Mouse (Mus musculus): ENCODE data around the gene Tmem184b. TPM values are rescaled to one million over a fixed set of nuclear protein-coding genes. Genes with fewer than 3 reads are reported as not detected.

Tmem184b gene
- polyA plus RNA-seq, 1 experiment from 2014 or later = 34.1 TPM

DNA sequence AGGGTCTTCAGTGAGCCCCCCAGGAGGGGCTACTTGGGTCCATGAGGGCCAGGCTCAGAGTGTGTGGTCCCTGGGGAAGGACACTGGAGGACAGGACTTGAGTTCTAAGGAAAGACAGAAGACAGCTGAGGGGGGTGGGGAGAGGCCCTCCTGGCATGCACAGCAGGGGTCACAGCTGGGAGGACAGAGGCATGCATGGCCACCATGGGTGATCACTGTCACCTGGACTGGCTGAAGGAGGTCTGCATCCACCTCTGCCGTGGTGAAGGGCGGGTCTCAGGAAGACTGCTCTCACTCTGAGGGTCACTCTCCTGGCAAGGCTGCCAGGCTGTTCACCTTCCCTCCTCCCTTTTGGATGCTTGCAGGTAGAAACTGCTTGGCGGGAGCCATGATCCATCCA lies 79.0 kb downstream of the Tmem184b start:
- H3K27ac ChIP-seq (ENCODE audit: low read depth, low read length) = no peak overlapping the region; the same call in 1 of the 2 replicates
- H3K9me3 ChIP-seq (ENCODE audit: control insufficient read depth) = no peaks in the 10 kb centered on the region
- no peak overlapping the region for H3K4me2 ChIP-seq (replicated peaks; ENCODE audit: low read depth)
- no peak overlapping the region for H3K9ac ChIP-seq (ENCODE audit: low read depth, low read length)
- H3K36me3 ChIP-seq (ENCODE audit: control insufficient read depth, insufficient read depth) = no peaks in the 10 kb centered on the region; the same call in 1 of the 2 replicates
- no peak for ATAC-seq
- TF ChIP-seq CTCF (IDR thresholded peaks at IDR 0.05; ENCODE audit: low read depth) = no peak
- peaks cover 28% of the 10 kb centered on the region for H3K4me1 ChIP-seq (replicated peaks; ENCODE audit: control insufficient read depth, insufficient read depth, low read length)
- H3K4me3 ChIP-seq (ENCODE audit: low read depth, low read length) = no peak overlapping the region
- 76% methylated on average over 3 of the region's 3 CpGs for WGBS
- no peaks in the 10 kb centered on the region for H3K27me3 ChIP-seq (replicated peaks; ENCODE audit: control insufficient read depth, insufficient read depth, low read length)

DNA sequence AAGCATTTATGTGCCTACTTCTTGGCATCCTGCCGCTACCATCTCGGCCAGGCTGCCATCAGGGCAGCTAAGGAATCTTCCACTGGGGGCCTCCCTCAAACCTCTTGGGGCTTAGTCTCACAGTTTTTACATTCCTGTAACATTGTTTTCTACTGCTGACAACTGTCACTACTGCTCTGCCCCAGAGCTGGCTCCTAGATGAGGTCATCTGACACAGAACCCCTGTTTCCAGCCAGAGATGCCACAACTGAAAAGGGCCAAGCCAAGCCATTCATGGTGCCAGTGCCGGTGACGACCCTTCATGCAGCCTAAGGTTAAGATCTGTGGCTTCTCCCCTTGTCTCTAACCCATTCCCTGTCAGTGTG lies 79.6 kb downstream of the Tmem184b start:
- Histone ChIP-seq H3K9me3 (ENCODE audit: control insufficient read depth) (no peaks in the 10 kb centered on the region), H3K27ac (ENCODE audit: low read depth, low read length) (peak overlapping the region; percentile 69), H3K9ac (ENCODE audit: low read depth, low read length) (no peak overlapping the region), H3K27me3 (replicated peaks; ENCODE audit: control insufficient read depth, insufficient read depth, low read length) (no peaks in the 10 kb centered on the region), H3K4me1 (replicated peaks; ENCODE audit: control insufficient read depth, insufficient read depth, low read length) (peaks cover 28% of the 10 kb centered on the region), H3K36me3 (ENCODE audit: control insufficient read depth, insufficient read depth) (no peaks in the 10 kb centered on the region; the same call in 1 of the 2 replicates), H3K4me2 (replicated peaks; ENCODE audit: low read depth) (no peak overlapping the region), H3K4me3 (ENCODE audit: low read depth, low read length) (no peak overlapping the region)
- no peak for TF ChIP-seq CTCF (IDR thresholded peaks at IDR 0.05; ENCODE audit: low read depth)
- 87% methylated on average over 4 of the region's 4 CpGs for WGBS
- no peak for ATAC-seq

DNA sequence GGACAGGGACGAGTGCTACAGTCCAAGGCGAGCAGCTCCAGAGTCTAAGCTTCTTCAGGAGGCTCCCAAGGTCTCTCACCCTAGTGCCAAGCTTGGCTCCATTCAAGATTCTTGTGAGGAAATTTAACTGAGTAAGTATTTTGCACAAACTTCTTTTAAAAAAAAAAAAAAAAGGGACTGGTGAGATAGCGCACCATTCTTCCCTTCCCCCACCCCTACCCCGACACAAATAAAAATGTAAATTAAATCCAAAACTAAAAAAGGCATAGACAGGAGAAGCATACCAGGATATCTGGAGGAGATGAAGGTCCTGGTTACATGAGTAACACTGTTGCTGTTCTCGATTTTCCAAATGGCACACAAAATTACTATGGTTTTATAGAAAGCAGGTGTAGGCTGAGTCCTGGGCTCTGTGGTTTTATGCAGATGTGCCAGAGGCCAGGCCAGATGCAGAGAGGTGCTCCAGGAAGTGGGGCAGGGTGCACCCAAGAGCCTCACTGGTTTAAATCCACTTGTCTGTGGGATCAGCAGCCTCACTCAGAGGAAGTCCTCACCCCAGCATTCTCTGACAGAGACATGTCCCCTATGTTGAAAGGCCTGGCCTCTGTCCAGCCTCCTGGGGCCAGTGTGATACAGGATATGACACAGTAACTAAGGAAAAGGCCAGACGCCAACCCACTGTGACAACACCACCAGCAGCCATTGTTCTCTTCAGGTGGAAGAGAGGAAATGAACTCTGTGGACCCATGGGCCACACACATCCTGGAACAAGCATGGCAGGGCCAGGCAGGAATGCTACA lies 80.2 kb downstream of the Tmem184b start:
- Histone ChIP-seq H3K36me3 (ENCODE audit: control insufficient read depth, insufficient read depth) (no peaks in the 10 kb centered on the region; the same call in 1 of the 2 replicates), H3K9me3 (ENCODE audit: control insufficient read depth) (no peaks in the 10 kb centered on the region), H3K4me3 (ENCODE audit: low read depth, low read length) (no peak overlapping the region), H3K4me1 (replicated peaks; ENCODE audit: control insufficient read depth, insufficient read depth, low read length) (peaks cover 28% of the 10 kb centered on the region), H3K9ac (ENCODE audit: low read depth, low read length) (no peak overlapping the region), H3K4me2 (replicated peaks; ENCODE audit: low read depth) (peak overlapping the region; percentile 9; the same call in 1 of the 2 replicates), H3K27me3 (replicated peaks; ENCODE audit: control insufficient read depth, insufficient read depth, low read length) (no peaks in the 10 kb centered on the region), H3K27ac (ENCODE audit: low read depth, low read length) (peak overlapping the region; percentile 69)
- no peak for ATAC-seq
- TF ChIP-seq CTCF (IDR thresholded peaks at IDR 0.05; ENCODE audit: low read depth) = no peak
- 42% methylated on average over 6 of the region's 6 CpGs for WGBS

DNA sequence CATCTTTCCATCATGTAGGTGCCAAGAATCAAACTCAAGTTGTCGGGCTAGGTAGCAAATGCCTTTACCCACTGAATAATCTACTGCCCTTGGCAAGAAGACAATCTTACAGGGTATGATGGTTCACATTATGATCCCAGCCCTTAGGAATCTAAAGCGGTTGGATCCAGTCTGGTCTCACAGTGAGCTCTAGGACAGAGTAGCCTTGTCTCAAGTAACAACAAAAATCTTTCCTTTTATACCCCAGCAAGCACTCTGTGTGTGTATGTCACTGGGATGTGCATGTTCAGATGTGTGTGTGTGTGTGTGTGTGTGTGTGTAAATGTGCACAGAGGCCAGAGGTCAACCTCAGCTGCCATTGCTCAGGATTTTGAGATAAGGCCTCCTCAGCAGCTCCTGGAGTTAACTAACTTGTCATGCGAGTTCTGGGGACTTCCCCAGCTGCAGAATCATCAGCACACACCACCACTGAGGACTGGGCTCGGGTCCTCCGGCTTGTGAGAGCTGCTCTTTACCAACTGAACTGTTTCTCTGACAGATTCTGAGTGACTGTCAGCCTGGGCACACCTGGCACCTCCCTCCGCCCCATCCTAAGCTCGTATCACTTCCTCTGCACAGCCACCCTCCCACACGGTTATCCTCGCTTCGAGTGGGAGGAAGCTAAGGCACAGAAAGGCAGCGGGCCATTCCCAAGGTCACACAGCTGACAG lies 80.9 kb downstream of the Tmem184b start:
- H3K36me3 ChIP-seq (ENCODE audit: control insufficient read depth, insufficient read depth) = peaks cover 5% of the 10 kb centered on the region
- peak overlapping the region; percentile 69 for H3K27ac ChIP-seq (ENCODE audit: low read depth, low read length)
- H3K27me3 ChIP-seq (replicated peaks; ENCODE audit: control insufficient read depth, insufficient read depth, low read length) = no peaks in the 10 kb centered on the region
- H3K4me3 ChIP-seq (ENCODE audit: low read depth, low read length) = no peak overlapping the region
- no peaks in the 10 kb centered on the region for H3K9me3 ChIP-seq (ENCODE audit: control insufficient read depth)
- H3K9ac ChIP-seq (ENCODE audit: low read depth, low read length) = no peak overlapping the region
- H3K4me2 ChIP-seq (replicated peaks; ENCODE audit: low read depth) = peak overlapping the region; percentile 9; the same call in 1 of the 2 replicates
- TF ChIP-seq CTCF (IDR thresholded peaks at IDR 0.05; ENCODE audit: low read depth) = no peak
- WGBS = 30% methylated on average over 11 of the region's 11 CpGs
- H3K4me1 ChIP-seq (replicated peaks; ENCODE audit: control insufficient read depth, insufficient read depth, low read length) = peaks cover 28% of the 10 kb centered on the region
- ATAC-seq = 0 out of 2 replicates have a peak, but pooled peaks have one; percentile 11

DNA sequence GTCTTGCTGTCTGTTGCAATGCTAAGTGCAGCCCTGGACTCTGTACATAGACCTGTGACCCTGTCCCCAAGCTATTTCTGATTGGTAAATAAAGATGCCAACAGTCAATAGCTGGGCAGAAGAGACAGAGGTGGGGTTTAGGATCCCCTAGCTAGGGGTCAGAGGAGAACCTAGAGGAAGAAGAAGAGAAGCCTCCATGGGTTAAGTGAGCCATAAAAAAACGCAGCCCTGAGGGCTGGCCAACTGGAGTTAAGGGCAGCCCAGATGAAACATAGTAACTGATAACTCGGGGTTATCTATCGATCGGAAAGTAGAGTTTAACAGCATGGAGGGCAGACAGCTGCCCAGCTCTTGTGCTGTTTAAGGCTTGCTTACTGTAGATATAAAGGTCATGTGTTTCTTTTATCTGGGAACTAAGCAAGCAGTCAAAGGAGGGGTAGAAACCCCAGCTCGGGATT lies 81.6 kb downstream of the Tmem184b start:
- Histone ChIP-seq H3K9ac (ENCODE audit: low read depth, low read length) (no peak overlapping the region), H3K4me3 (ENCODE audit: low read depth, low read length) (no peak overlapping the region), H3K4me2 (replicated peaks; ENCODE audit: low read depth) (0 out of 2 replicates have a peak overlapping the region, but pooled peaks have one; percentile 17), H3K36me3 (ENCODE audit: control insufficient read depth, insufficient read depth) (peaks cover 5% of the 10 kb centered on the region), H3K27ac (ENCODE audit: low read depth, low read length) (peak overlapping the region; percentile 69), H3K27me3 (replicated peaks; ENCODE audit: control insufficient read depth, insufficient read depth, low read length) (no peaks in the 10 kb centered on the region), H3K9me3 (ENCODE audit: control insufficient read depth) (no peaks in the 10 kb centered on the region), H3K4me1 (replicated peaks; ENCODE audit: control insufficient read depth, insufficient read depth, low read length) (peaks cover 28% of the 10 kb centered on the region)
- TF ChIP-seq CTCF (IDR thresholded peaks at IDR 0.05; ENCODE audit: low read depth) = no peak
- ATAC-seq = peak; percentile 53
- WGBS = 37% methylated on average over 5 of the region's 5 CpGs

DNA sequence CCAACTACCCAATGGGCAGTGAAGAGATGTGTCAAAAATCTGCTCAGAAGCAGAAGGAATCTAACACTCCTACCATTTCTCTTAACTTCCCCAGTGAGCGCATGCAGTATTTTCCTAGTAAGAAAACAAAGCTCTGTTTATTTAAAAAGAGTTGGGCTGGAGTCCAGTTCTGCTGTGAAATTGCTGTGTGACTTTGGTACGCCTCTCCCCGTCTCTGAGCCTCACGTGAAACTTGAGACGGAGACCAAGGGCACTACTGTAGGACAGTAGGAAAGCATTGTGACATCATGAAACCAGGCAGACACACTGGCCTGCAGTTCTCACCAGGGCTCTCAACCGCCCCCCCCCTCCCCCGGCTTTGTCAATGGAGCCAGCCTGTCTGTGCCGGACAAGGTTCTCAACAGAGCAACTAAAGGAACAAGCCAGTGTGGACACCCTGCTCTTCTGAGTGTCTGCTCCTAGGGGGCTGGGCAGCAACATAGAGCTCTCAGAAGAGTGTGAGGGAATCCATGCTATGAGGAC lies 89.5 kb downstream of the Tmem184b start:
- Histone ChIP-seq H3K36me3 (ENCODE audit: control insufficient read depth, insufficient read depth) (peaks cover 29% of the 10 kb centered on the region), H3K27ac (ENCODE audit: low read depth, low read length) (no peak overlapping the region), H3K9me3 (ENCODE audit: control insufficient read depth) (no peaks in the 10 kb centered on the region), H3K4me1 (replicated peaks; ENCODE audit: control insufficient read depth, insufficient read depth, low read length) (no peaks in the 10 kb centered on the region), H3K27me3 (replicated peaks; ENCODE audit: control insufficient read depth, insufficient read depth, low read length) (no peaks in the 10 kb centered on the region), H3K4me3 (ENCODE audit: low read depth, low read length) (no peak overlapping the region), H3K4me2 (replicated peaks; ENCODE audit: low read depth) (no peak overlapping the region), H3K9ac (ENCODE audit: low read depth, low read length) (no peak overlapping the region)
- 69% methylated on average over 8 of the region's 8 CpGs for WGBS
- TF ChIP-seq CTCF (IDR thresholded peaks at IDR 0.05; ENCODE audit: low read depth) = no peak
- no peak for ATAC-seq

MicroRNA genes within 50 kb of the gene (microRNA counts, 519-probe panel; counts per million panel counts)
- not detected for microRNA mmu-miR-1943

Small RNA genes within 50 kb of the gene (microRNA-seq; reads per million reads assigned to microRNA genes)
- gene Mir1943 = 3.5 reads per million, percentile 6 among the genes with 10 or more reads in this experiment

Other genes with a start within 250 kb of the Tmem184b start
- gene Sox10, start 238.3 kb downstream of the Tmem184b start, polyA plus RNA-seq (2015; fragmentation: Nextera tagmentation; extraction: Ambion mirVana) = 2.8 and 3.5 TPM in 2 replicates
- gene Pick1, start 174.4 kb downstream of the Tmem184b start, polyA plus RNA-seq (2015; fragmentation: Nextera tagmentation; extraction: Ambion mirVana) = 21.9 and 24.6 TPM in 2 replicates
- 0.14 and 0.30 TPM in 2 replicates for gene Gm49486, start 174.2 kb downstream of the Tmem184b start, polyA plus RNA-seq (2015; fragmentation: Nextera tagmentation; extraction: Ambion mirVana)
- gene Slc16a8, start 148.8 kb downstream of the Tmem184b start, polyA plus RNA-seq (2015; fragmentation: Nextera tagmentation; extraction: Ambion mirVana) = 0.12 TPM in 1 of 2 replicates, not detected in the other
- 19.3 and 21.3 TPM in 2 replicates for gene Baiap2l2, start 118.0 kb downstream of the Tmem184b start, polyA plus RNA-seq (2015; fragmentation: Nextera tagmentation; extraction: Ambion mirVana)
- 17.4 and 22.1 TPM in 2 replicates for gene Pla2g6, start 75.2 kb downstream of the Tmem184b start, polyA plus RNA-seq (2015; fragmentation: Nextera tagmentation; extraction: Ambion mirVana)
- gene Maff, start 56.9 kb downstream of the Tmem184b start, polyA plus RNA-seq (2015; fragmentation: Nextera tagmentation; extraction: Ambion mirVana) = 6.6 and 8.8 TPM in 2 replicates
- gene Csnk1e, start 52.0 kb upstream of the Tmem184b start, polyA plus RNA-seq (2015; fragmentation: Nextera tagmentation; extraction: Ambion mirVana) = 18.2 and 25.7 TPM in 2 replicates
- gene Kcnj4, start 101.7 kb upstream of the Tmem184b start, polyA plus RNA-seq (2015; fragmentation: Nextera tagmentation; extraction: Ambion mirVana) = not detected in 2 replicates
- 75.7 and 95.2 TPM in 2 replicates for gene Kdelr3, start 112.8 kb upstream of the Tmem184b start, polyA plus RNA-seq (2015; fragmentation: Nextera tagmentation; extraction: Ambion mirVana)
- 18.7 and 23.8 TPM in 2 replicates for gene Ddx17, start 143.2 kb upstream of the Tmem184b start, polyA plus RNA-seq (2015; fragmentation: Nextera tagmentation; extraction: Ambion mirVana)
- gene Dmc1, start 201.5 kb upstream of the Tmem184b start, polyA plus RNA-seq (2015; fragmentation: Nextera tagmentation; extraction: Ambion mirVana) = 0.78 and 1.7 TPM in 2 replicates

All from intestine, postnatal 0 days (tissue).